Mouse (Mus musculus): Measurements from ENCODE around the gene Pou5f2.

DNA sequence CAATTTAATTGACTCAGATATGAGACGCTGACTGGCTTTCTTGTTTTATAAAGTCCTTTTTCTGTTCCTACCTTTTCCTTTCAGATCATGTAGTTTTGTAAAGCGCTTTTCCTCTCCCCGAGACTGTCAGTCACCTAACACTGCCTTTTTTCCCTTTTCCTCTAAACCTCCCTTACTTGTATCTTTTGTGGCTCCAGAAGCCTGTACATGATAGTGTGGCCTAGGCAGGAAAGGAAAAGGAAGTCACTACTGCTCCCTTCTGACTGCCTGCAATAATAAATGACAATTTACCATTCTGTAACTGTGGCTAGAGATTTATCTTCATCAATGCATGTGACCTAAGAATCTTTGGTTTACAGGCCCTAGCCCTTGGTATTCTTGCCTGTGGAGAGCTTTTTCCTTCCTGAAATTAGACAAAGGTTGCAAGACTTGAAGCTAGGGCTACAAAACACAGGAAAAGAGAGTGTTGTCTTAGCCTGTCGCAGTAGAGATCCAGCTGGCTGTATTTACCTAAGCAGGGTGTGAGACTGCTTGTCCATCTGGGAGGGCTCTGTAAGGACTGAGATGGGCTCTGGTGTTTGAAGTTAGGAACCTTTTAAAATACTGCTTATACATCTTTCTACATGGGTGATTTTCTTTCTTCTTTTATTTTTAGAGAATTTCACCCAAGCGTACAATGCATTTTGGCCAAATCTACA, 33.4 kb upstream of the Pou5f2 start:
- TF ChIP-seq ZC3H11A (IDR thresholded peaks at IDR 0.05; ENCODE audit: borderline replicate concordance, low read depth, low read length), result no peak
- TF ChIP-seq HCFC1 (IDR thresholded peaks at IDR 0.05; ENCODE audit: borderline replicate concordance, insufficient read depth, low read length), result no peak
- no peak for TF ChIP-seq MAFK (IDR thresholded peaks at IDR 0.05; ENCODE audit: insufficient read depth, low read depth, low read length)

All from ES-E14 (cell line).